Mouse (Mus musculus): ENCODE data around the gene 4933406M09Rik.
A peak's percentile ranks its signal among the peaks of the same experiment; 100 is the strongest.

4933406M09Rik gene

DNA sequence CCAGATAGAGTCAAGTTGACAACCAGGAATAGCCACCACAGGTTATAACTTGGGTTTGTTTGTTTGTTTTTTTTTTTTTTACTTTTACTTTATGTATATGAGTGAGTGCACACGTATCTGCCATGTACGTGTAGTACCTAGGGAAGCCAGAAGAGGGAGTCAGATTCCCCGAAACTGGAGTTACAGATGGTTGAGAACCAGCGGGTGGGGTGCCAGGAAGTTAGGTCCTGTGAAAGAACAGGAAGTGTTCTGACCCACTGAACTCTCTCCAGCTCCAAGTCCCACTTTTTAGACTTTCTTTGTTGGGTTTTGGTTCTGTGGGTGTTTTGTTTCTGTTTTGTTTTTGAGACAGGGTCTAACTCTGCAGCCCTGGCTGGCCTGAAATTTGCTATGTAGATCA, 49.7 kb downstream of the 4933406M09Rik start:
- peak; percentile 67 for DNase-seq

- no peak for DNase-seq
Observed at GRCm38 (mm10) chr1:134440437-134440836, 54.7 kb downstream of the 4933406M09Rik start.
